Mouse (Mus musculus) forebrain, embryonic 16.5 days (tissue): Measurements from ENCODE around the gene AW011738. TPM values are rescaled to one million over a fixed set of nuclear protein-coding genes. Genes with fewer than 3 reads are reported as not detected.

Source experiments
- ATAC-seq: fragments of 200-750 bp; cut with Nextera tagmentation; 2 replicates; pipeline ENCODE4 v1.8.0; 2017; ENCODE audit warnings: mild to moderate bottlenecking, moderate library complexity
- H3K27ac ChIP-seq: fragments of 300-500 bp; sonication (generic); 2 replicates; pipeline ENCODE4 v1.5.1; 2014; ENCODE audit warnings: low read length, control low read depth
- H3K27me3 ChIP-seq: fragments of 300-500 bp; sonication (generic); replicated peaks from 2 replicates; pipeline ENCODE4 v1.6.1; 2014; ENCODE audit warnings: low read length; ENCODE audit not compliant: control insufficient read depth, insufficient read depth
- H3K36me3 ChIP-seq: fragments of 300-500 bp; sonication (generic); 2 replicates; pipeline ENCODE4 v1.6.1; 2014; ENCODE audit not compliant: control insufficient read depth, insufficient read depth
- H3K4me1 ChIP-seq: fragments of 300-500 bp; sonication (generic); replicated peaks from 2 replicates; pipeline ENCODE4 v1.6.1; 2014; ENCODE audit warnings: low read length; ENCODE audit not compliant: control insufficient read depth, insufficient read depth
- H3K4me2 ChIP-seq: fragments of 300-500 bp; sonication (generic); 2 replicates; pipeline ENCODE4 v1.6.1; 2014; ENCODE audit warnings: mild to moderate bottlenecking, low read length, control low read depth
- H3K4me3 ChIP-seq: fragments of 300-500 bp; sonication (generic); replicated peaks from 2 replicates; pipeline ENCODE4 v1.5.1; 2014; ENCODE audit warnings: mild to moderate bottlenecking, low read length, control low read depth
- H3K9ac ChIP-seq: fragments of 300-500 bp; sonication (generic); replicated peaks from 2 replicates; pipeline ENCODE4 v1.6.1; 2014; ENCODE audit warnings: low read depth, low read length, control low read depth
- H3K9me3 ChIP-seq: fragments of 300-500 bp; sonication (generic); 2 replicates; pipeline ENCODE4 v1.6.1; 2016; ENCODE audit warnings: low read length; ENCODE audit not compliant: control insufficient read depth
- WGBS: fragments of 180-500 bp; shearing (Covaris S2); extraction: QIAGEN DNeasy Blood & Tissue Kit; methylation state at CpG from one replicate; pipeline ENCODE4 v1.1.7; 2014; 5-methylcytosine and 5-hydroxymethylcytosine counted together
- polyA plus RNA-seq: library from polyadenylated mRNA; unstranded; fragments of >200 nt; fragmentation: Nextera tagmentation; extraction: Ambion mirVana; gene quantifications from 2 replicates; pipeline ENCODE4 v1.2.1, GENCODE M21; 2015

AW011738 gene
- polyA plus RNA-seq, 1 experiment from 2014 or later, result 4.0 TPM

- peaks cover 30% of the 10 kb centered on the region for H3K36me3 ChIP-seq
- no peaks in the 10 kb centered on the region for H3K27me3 ChIP-seq
- no peaks in the 10 kb centered on the region for H3K9me3 ChIP-seq
- no peak for ATAC-seq
- peaks cover 16% of the 10 kb centered on the region for H3K4me1 ChIP-seq
- H3K4me3 ChIP-seq, result peak overlapping the region; percentile 68
- under 1% methylated on average over 17 of the region's 17 CpGs for WGBS
- H3K27ac ChIP-seq, result peak overlapping the region; percentile 56
- H3K9ac ChIP-seq, result peak overlapping the region; percentile 68
- peak overlapping the region; percentile 85 for H3K4me2 ChIP-seq
Measured at GRCm38 (mm10) chr4:156234021-156234501, 31.0 kb downstream of the AW011738 start.

GRCm38 (mm10) chr4:156234701-156235213 lies 31.7 kb downstream of the AW011738 start, which contains the start of gene Plekhn1:
Gene Plekhn1, minus strand, starts transcription at chr4:156234857.
- peaks cover 27% of the 10 kb centered on the region for H3K36me3 ChIP-seq

GRCm38 (mm10) chr4:156235360-156235770 lies 32.3 kb downstream of the AW011738 start:
- H3K4me2 ChIP-seq, result peak overlapping the region; percentile 85
- peak overlapping the region; percentile 84 for H3K27ac ChIP-seq
- H3K9ac ChIP-seq, result peak overlapping the region; percentile 69
- peak overlapping the region; percentile 68 for H3K4me3 ChIP-seq
- peak; percentile 64 for ATAC-seq
- no peaks in the 10 kb centered on the region for H3K9me3 ChIP-seq
- peaks cover 27% of the 10 kb centered on the region for H3K36me3 ChIP-seq
- H3K27me3 ChIP-seq, result no peaks in the 10 kb centered on the region
- H3K4me1 ChIP-seq, result peaks cover 16% of the 10 kb centered on the region
- WGBS, result 0% methylated on average over 15 of the region's 15 CpGs

More at GRCm38 (mm10) chr4:156234701-156235213, 31.7 kb downstream of the AW011738 start, which contains the start of gene Plekhn1:
- Histone ChIP-seq H3K4me3 (peak within 1 kb of the TSS; percentile 68), H3K27ac (peak within 1 kb of the TSS; percentile 84), H3K4me2 (peak within 1 kb of the TSS; percentile 85), H3K9ac (peak within 1 kb of the TSS; percentile 69), H3K27me3 (no peaks in the 10 kb centered on the region), H3K9me3 (no peaks in the 10 kb centered on the region), H3K4me1 (peaks cover 16% of the 10 kb centered on the region)
- peak; percentile 53 for ATAC-seq
- under 1% methylated on average over 41 of the region's 48 CpGs for WGBS

- ATAC-seq, result peak; percentile 90
- H3K36me3 ChIP-seq, result peaks cover 23% of the 10 kb centered on the region
- peak within 1 kb of the TSS; percentile 89 for H3K27ac ChIP-seq
- peak within 1 kb of the TSS; percentile 85 for H3K4me2 ChIP-seq
- peak within 1 kb of the TSS; percentile 68 for H3K4me3 ChIP-seq
- WGBS, result under 1% methylated on average over 73 of the region's 90 CpGs
- H3K9ac ChIP-seq, result peak within 1 kb of the TSS; percentile 69
- H3K27me3 ChIP-seq, result no peaks in the 10 kb centered on the region
- peaks cover 16% of the 10 kb centered on the region for H3K4me1 ChIP-seq
- H3K9me3 ChIP-seq, result no peaks in the 10 kb centered on the region
Measured at GRCm38 (mm10) chr4:156235808-156236533, 32.9 kb downstream of the AW011738 start, which contains the start of gene Noc2l. Gene Noc2l, plus strand, starts transcription at chr4:156236010.

- peak overlapping the region; percentile 68 for H3K4me3 ChIP-seq
- ATAC-seq, result no peak
- H3K36me3 ChIP-seq, result peaks cover 20% of the 10 kb centered on the region
- H3K9ac ChIP-seq, result no peak overlapping the region; the same call in 1 of the 2 replicates
- 21% methylated on average over 55 of the region's 60 CpGs for WGBS
- peaks cover 16% of the 10 kb centered on the region for H3K4me1 ChIP-seq
- no peaks in the 10 kb centered on the region for H3K27me3 ChIP-seq
- H3K4me2 ChIP-seq, result peak overlapping the region; percentile 49
- H3K27ac ChIP-seq, result no peak overlapping the region
- no peaks in the 10 kb centered on the region for H3K9me3 ChIP-seq
Measured at GRCm38 (mm10) chr4:156236651-156237447, 33.7 kb downstream of the AW011738 start.

GRCm38 (mm10) chr4:156249567-156249966 lies 46.5 kb downstream of the AW011738 start:
- H3K4me3 ChIP-seq, result no peak overlapping the region
- H3K36me3 ChIP-seq, result peaks cover 28% of the 10 kb centered on the region
- H3K4me1 ChIP-seq, result 0 out of 2 replicates have a peak, but pooled peaks cover 2% of the 10 kb centered on the region
- no peak overlapping the region for H3K4me2 ChIP-seq
- H3K9ac ChIP-seq, result no peak overlapping the region
- ATAC-seq, result peak; percentile 4; the same call in 1 of the 2 replicates
- WGBS, result 64% methylated on average over 11 of the region's 11 CpGs
- H3K27ac ChIP-seq, result no peak overlapping the region
- peaks cover 11% of the 10 kb centered on the region for H3K27me3 ChIP-seq
- H3K9me3 ChIP-seq, result no peaks in the 10 kb centered on the region

- Histone ChIP-seq H3K27me3 (peaks cover 23% of the 10 kb centered on the region), H3K4me2 (no peak overlapping the region), H3K9ac (no peak overlapping the region), H3K27ac (no peak overlapping the region), H3K4me1 (peaks cover 10% of the 10 kb centered on the region), H3K4me3 (no peak overlapping the region), H3K9me3 (no peaks in the 10 kb centered on the region), H3K36me3 (peaks cover 17% of the 10 kb centered on the region)
- 56% methylated on average over 8 of the region's 8 CpGs for WGBS
- no peak for ATAC-seq
Measured at GRCm38 (mm10) chr4:156251081-156251480, 48.0 kb downstream of the AW011738 start.

GRCm38 (mm10) chr4:156252140-156252539 lies 49.0 kb downstream of the AW011738 start:
- 35% methylated on average over 7 of the region's 7 CpGs for WGBS
- H3K27ac ChIP-seq, result no peak overlapping the region
- ATAC-seq, result no peak

GRCm38 (mm10) chr4:156252619-156253018 lies 49.5 kb downstream of the AW011738 start:
- ATAC-seq, result no peak
- no peak overlapping the region for H3K4me2 ChIP-seq
- H3K4me1 ChIP-seq, result peaks cover 10% of the 10 kb centered on the region
- WGBS, result 24% methylated on average over 3 of the region's 3 CpGs
- peaks cover 23% of the 10 kb centered on the region for H3K27me3 ChIP-seq
- no peak overlapping the region for H3K4me3 ChIP-seq
- H3K36me3 ChIP-seq, result peaks cover 10% of the 10 kb centered on the region
- no peak overlapping the region for H3K9ac ChIP-seq
- H3K9me3 ChIP-seq, result no peaks in the 10 kb centered on the region
- no peak overlapping the region for H3K27ac ChIP-seq

More at GRCm38 (mm10) chr4:156252140-156252539, 49.0 kb downstream of the AW011738 start:
- Histone ChIP-seq H3K27me3 (peaks cover 23% of the 10 kb centered on the region), H3K4me2 (no peak overlapping the region), H3K4me1 (peaks cover 10% of the 10 kb centered on the region), H3K9me3 (no peaks in the 10 kb centered on the region), H3K9ac (no peak overlapping the region), H3K36me3 (peaks cover 11% of the 10 kb centered on the region), H3K4me3 (no peak overlapping the region)
